Mouse (Mus musculus) hindbrain, embryonic 12.5 days (tissue): ENCODE data around the gene Fnip1. TPM values are rescaled to one million over a fixed set of nuclear protein-coding genes. Genes with fewer than 3 reads are reported as not detected.
A peak's percentile ranks its signal among the peaks of the same experiment; 100 is the strongest.

ENCODE experiments used
- ATAC-seq: fragments of 200-750 bp; cut with Nextera tagmentation; 2 replicates; pipeline ENCODE4 v1.8.0; 2017; ENCODE audit warnings: moderate TSS enrichment; ENCODE audit not compliant: low FRiP score
- H3K27ac ChIP-seq: fragments of 300-500 bp; sonication (generic); 2 replicates; pipeline ENCODE4 v1.5.1; 2016; ENCODE audit warnings: mild to moderate bottlenecking
- H3K27me3 ChIP-seq: fragments of 300-500 bp; sonication (generic); 2 replicates; pipeline ENCODE4 v1.6.1; 2016; ENCODE audit warnings: mild to moderate bottlenecking
- H3K36me3 ChIP-seq: fragments of 300-500 bp; sonication (generic); 2 replicates; pipeline ENCODE4 v1.6.1; 2016; ENCODE audit warnings: mild to moderate bottlenecking
- H3K4me1 ChIP-seq: fragments of 300-500 bp; sonication (generic); 2 replicates; pipeline ENCODE4 v1.6.1; 2016
- H3K4me2 ChIP-seq: fragments of 300-500 bp; sonication (generic); replicated peaks from 2 replicates; pipeline ENCODE4 v1.6.1; 2016; ENCODE audit warnings: mild to moderate bottlenecking
- H3K4me3 ChIP-seq: fragments of 300-500 bp; sonication (generic); 2 replicates; pipeline ENCODE4 v1.5.1; 2016; ENCODE audit warnings: mild to moderate bottlenecking
- H3K9ac ChIP-seq: fragments of 300-500 bp; sonication (generic); 2 replicates; pipeline ENCODE4 v1.6.1; 2016; ENCODE audit warnings: mild to moderate bottlenecking, moderate library complexity
- H3K9me3 ChIP-seq: fragments of 300-500 bp; sonication (generic); replicated peaks from 2 replicates; pipeline ENCODE4 v1.6.1; 2016; ENCODE audit warnings: mild to moderate bottlenecking
- WGBS: fragments of 180-500 bp; shearing (Covaris S2); methylation state at CpG from one replicate; pipeline ENCODE4 v1.1.7; 2016; 5-methylcytosine and 5-hydroxymethylcytosine counted together
- polyA plus RNA-seq: library from polyadenylated mRNA; unstranded; fragments of >200 nt; fragmentation: Nextera tagmentation; extraction: Ambion mirVana; gene quantifications from 2 replicates; pipeline ENCODE4 v1.2.1, GENCODE M21; 2016

Gene Fnip1
- polyA plus RNA-seq, 1 experiment from 2014 or later = 13.2 TPM

DNA sequence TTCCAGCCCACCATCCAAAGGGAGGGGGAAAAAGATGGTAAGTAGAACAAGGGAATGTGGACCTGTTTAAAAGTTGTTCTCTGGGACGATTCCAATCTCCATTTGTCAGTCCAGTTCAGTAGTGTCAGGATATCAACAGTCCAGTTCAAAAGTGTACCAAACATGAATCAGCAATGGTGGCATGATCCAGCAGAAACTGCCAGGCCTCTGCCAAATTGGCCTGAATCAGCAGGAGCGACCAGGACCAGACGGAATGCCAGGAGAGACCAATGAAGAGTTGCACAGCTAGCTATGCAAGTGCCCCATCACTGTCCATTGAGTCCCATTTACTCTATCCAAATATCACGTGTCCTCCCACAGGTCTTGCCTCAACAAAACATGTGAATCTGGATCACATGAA is 34.2 kb downstream of the Fnip1 start:
- Histone ChIP-seq H3K27ac (no peak overlapping the region), H3K4me1 (no peaks in the 10 kb centered on the region), H3K36me3 (peaks cover 15% of the 10 kb centered on the region; the same call in 1 of the 2 replicates), H3K4me2 (no peak overlapping the region), H3K27me3 (no peaks in the 10 kb centered on the region), H3K4me3 (no peak overlapping the region), H3K9me3 (no peaks in the 10 kb centered on the region), H3K9ac (no peak overlapping the region)
- WGBS = 95% methylated on average over 4 of the region's 4 CpGs
- no peak for ATAC-seq

DNA sequence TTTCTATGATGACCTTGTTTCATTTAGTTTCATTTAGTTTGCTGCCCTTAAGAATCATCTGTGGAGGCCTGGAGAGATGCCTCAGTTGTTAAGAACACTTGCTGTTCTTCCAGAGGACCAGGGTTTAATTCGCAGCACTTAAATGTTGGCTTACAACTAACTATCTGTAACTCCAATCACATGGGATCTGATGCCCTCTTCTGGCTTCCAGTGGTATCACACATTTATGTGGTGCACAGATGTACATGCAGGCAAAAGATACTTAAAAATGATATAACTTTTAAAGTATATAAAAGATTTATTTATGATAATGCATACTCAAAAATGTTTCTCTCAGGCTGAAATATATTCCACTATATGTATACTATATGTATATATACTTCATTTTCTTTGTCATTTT is 40.4 kb downstream of the Fnip1 start:
- Histone ChIP-seq H3K9ac (no peak overlapping the region), H3K27me3 (no peaks in the 10 kb centered on the region), H3K4me3 (no peak overlapping the region), H3K4me2 (no peak overlapping the region), H3K36me3 (peaks cover 9% of the 10 kb centered on the region; the same call in 1 of the 2 replicates), H3K4me1 (no peaks in the 10 kb centered on the region), H3K27ac (no peak overlapping the region), H3K9me3 (no peaks in the 10 kb centered on the region)
- 88% methylated on average over 1 of the region's 1 CpGs for WGBS
- no peak for ATAC-seq

DNA sequence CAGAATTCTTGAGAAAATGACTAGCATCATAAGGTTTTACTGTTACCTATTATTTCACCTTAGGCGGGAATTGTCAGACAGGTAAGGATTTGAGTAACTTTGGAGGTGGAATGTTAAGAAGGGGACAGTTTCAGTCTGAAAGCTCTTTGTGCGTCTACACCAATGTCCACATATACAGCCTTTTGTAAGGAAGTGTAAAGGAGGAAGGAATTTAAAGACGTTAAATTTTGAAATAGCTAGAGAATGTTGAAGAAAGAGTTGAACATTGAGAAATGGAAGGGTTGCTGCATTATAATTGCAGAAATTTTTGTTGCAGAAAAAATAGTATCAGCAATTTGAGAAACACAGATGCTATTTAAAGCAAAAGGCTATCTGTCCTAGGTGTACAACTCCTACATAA is 48.0 kb downstream of the Fnip1 start:
- H3K27me3 ChIP-seq = no peaks in the 10 kb centered on the region
- H3K4me1 ChIP-seq = no peaks in the 10 kb centered on the region
- no peak overlapping the region for H3K4me3 ChIP-seq
- H3K9ac ChIP-seq = no peak overlapping the region
- no peak overlapping the region for H3K4me2 ChIP-seq
- 0 out of 2 replicates have a peak, but pooled peaks cover 2% of the 10 kb centered on the region for H3K36me3 ChIP-seq
- 95% methylated on average over 3 of the region's 3 CpGs for WGBS
- H3K27ac ChIP-seq = no peak overlapping the region
- ATAC-seq = no peak
- H3K9me3 ChIP-seq = no peaks in the 10 kb centered on the region

DNA sequence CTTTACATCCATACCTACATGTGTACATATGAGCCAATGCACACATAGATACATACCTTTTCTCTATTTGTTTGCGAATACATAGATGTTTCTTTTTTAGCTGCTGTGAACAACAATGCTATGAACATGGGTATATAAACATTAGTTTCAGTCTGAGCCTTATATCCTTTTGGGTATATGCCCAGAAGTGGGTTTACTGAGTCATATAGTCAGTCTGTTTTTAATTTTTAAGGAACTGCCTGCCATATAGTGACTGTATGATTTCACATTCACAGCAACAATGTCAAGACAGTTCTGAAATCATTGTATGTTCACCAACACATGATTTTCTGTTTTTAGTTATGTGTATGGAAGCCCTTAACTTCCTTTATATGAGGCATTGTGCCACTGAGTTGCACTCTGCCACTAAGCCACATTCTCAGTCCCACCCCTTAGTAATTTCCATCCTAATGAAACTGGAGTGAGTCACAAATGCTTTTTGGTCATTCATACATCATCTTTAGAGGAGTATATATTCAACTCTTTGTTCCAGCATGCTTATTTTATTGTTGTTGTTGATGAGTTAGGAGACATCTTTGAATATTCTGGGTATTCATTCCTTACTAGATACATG is 54.1 kb downstream of the Fnip1 start:
- no peaks in the 10 kb centered on the region for H3K4me1 ChIP-seq
- 96% methylated on average over 1 of the region's 1 CpGs for WGBS
- no peaks in the 10 kb centered on the region for H3K9me3 ChIP-seq
- no peak overlapping the region for H3K9ac ChIP-seq
- 0 out of 2 replicates have a peak, but pooled peaks cover 4% of the 10 kb centered on the region for H3K36me3 ChIP-seq
- no peak overlapping the region for H3K27ac ChIP-seq
- H3K4me3 ChIP-seq = no peak overlapping the region
- no peak overlapping the region for H3K4me2 ChIP-seq
- no peaks in the 10 kb centered on the region for H3K27me3 ChIP-seq
- ATAC-seq = no peak

DNA sequence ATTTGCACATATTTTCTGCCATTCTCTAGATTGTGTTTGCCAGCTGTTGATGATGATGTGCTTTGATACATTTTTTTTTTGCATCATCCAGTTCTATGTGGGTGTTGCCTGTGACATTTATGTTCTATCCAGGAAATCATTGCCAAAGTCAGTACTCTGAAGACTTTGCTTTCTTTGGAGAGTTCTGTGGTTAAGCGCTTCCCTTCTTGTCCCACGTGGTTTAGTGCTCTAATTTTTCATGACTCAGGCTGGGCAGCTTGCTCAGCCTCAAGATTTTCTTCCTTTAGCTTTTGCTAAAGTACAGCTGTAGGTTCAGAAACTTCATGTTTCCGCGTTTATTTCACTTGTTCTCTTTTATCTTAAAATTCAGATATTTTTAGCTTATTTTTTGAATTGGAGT is 54.6 kb downstream of the Fnip1 start:
- Histone ChIP-seq H3K27ac (no peak overlapping the region), H3K4me3 (no peak overlapping the region), H3K4me2 (no peak overlapping the region), H3K9ac (no peak overlapping the region), H3K9me3 (no peaks in the 10 kb centered on the region), H3K36me3 (0 out of 2 replicates have a peak, but pooled peaks cover 4% of the 10 kb centered on the region), H3K4me1 (no peaks in the 10 kb centered on the region), H3K27me3 (no peaks in the 10 kb centered on the region)
- no peak for ATAC-seq
- 93% methylated on average over 4 of the region's 4 CpGs for WGBS

DNA sequence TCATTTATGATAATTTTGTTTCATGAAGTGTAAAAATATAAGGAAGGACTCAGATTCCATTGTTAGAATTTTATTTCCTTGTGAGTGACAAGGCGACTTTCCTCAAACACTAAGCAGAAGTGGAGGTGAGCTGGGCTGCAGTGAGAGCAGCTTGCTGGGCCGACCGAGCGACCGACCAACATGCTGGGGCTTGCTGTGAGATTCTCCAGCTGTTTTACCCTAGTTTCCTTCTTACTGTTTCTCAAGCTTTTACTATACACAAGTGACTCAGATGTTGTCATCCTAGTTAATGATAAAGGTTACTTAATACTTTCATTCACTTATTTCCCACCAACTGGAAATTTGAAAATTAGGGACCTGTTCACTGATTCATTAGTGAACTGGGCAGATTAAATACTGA is 61.8 kb downstream of the Fnip1 start:
- ATAC-seq = no peak
- H3K4me2 ChIP-seq = no peak overlapping the region
- no peak overlapping the region for H3K9ac ChIP-seq
- WGBS = 91% methylated on average over 5 of the region's 5 CpGs
- H3K4me1 ChIP-seq = no peaks in the 10 kb centered on the region
- H3K36me3 ChIP-seq = peaks cover 21% of the 10 kb centered on the region
- no peak overlapping the region for H3K4me3 ChIP-seq
- H3K27me3 ChIP-seq = no peaks in the 10 kb centered on the region
- no peaks in the 10 kb centered on the region for H3K9me3 ChIP-seq
- H3K27ac ChIP-seq = no peak overlapping the region

DNA sequence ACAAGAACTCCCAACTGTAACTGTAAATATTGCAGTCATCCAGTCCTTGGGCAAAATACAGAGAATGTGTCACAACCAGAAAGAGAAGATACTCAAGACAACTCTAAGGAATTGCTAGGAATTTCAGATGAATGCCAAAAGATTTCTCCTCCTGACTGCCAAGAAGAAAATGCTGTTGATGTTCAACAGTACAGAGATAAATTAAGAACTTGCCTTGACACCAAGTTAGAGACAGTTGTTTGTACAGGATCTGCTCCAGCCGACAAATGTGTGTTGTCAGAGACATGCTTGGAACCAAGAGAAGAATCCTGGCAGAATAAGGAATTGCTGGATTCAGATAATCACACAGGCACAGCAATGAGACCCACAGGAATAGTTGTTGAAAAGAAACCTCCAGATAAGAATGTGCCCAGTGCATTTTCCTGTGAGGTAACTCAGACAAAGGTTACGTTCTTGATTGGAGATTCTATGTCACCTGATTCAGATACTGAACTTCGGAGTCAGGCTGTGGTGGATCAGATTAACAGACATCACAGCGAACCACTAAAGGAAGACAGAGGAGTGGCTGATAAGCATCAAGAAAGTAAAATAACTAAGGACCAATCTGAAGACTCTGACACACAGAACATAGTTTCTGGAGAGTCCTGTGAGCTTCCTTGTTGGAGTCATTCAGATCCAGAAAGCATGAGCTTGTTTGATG is 64.7 kb downstream of the Fnip1 start:
- Histone ChIP-seq H3K36me3 (peaks cover 29% of the 10 kb centered on the region), H3K9me3 (no peaks in the 10 kb centered on the region), H3K9ac (no peak overlapping the region), H3K4me1 (no peaks in the 10 kb centered on the region), H3K27ac (no peak overlapping the region), H3K27me3 (no peaks in the 10 kb centered on the region), H3K4me2 (no peak overlapping the region), H3K4me3 (no peak overlapping the region)
- ATAC-seq = no peak
- 94% methylated on average over 4 of the region's 4 CpGs for WGBS

DNA sequence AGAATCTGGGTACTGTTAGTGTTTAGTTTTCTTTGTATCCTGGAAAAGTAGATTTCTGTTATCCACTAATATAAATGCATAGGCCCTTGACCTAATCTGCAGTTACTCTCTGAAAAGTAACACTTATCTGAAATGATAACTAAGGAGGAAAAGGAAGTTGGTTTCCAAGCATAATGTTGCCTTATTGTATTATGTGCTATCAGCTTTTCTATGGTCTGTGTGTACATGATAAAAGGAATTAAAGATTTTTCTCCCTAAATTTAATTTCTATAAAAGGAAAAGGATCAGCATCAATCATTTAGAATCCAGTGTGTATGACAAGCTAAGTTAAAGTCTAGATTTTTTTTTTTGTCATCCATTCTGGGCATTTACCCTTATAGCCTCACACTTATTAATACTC is 75.6 kb downstream of the Fnip1 start:
- no peak overlapping the region for H3K9ac ChIP-seq
- H3K4me2 ChIP-seq = no peak overlapping the region
- H3K27me3 ChIP-seq = no peaks in the 10 kb centered on the region
- peaks cover 11% of the 10 kb centered on the region for H3K36me3 ChIP-seq
- ATAC-seq = no peak
- no peaks in the 10 kb centered on the region for H3K9me3 ChIP-seq
- no peaks in the 10 kb centered on the region for H3K4me1 ChIP-seq
- H3K27ac ChIP-seq = no peak overlapping the region
- no peak overlapping the region for H3K4me3 ChIP-seq

DNA sequence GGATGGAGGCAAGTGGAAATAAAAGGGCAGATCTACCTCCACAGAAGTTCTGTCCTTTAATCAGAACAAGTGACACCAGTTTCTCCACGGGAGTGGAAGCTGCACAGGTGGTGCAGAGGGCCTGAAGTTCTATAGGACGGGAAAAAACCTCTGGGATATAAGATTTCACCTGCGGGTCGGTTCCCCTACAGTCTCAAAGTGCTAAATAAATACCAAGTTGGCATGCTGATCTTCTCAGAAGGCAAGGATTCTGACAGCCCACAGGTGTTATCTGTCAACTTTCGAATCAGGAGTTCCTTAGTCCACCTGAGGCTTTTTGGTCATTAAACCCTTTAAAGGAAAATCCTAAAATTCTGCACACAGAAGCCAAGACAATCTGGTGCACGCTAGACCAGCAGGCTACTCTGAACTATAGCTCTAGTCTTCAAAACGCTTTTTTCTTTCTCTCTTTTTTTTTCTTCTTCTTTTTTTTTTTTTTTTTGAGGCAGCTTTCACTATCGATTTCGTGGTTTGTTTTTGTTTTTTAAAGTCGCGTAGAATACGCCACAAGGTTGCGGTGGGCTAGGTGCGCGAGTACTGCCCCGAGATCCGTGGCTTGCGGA is 84.0 kb downstream of the Fnip1 start:
- no peaks in the 10 kb centered on the region for H3K27me3 ChIP-seq
- ATAC-seq = no peak; the same call in 1 of the 2 replicates
- WGBS = 2% methylated on average over 18 of the region's 18 CpGs

DNA sequence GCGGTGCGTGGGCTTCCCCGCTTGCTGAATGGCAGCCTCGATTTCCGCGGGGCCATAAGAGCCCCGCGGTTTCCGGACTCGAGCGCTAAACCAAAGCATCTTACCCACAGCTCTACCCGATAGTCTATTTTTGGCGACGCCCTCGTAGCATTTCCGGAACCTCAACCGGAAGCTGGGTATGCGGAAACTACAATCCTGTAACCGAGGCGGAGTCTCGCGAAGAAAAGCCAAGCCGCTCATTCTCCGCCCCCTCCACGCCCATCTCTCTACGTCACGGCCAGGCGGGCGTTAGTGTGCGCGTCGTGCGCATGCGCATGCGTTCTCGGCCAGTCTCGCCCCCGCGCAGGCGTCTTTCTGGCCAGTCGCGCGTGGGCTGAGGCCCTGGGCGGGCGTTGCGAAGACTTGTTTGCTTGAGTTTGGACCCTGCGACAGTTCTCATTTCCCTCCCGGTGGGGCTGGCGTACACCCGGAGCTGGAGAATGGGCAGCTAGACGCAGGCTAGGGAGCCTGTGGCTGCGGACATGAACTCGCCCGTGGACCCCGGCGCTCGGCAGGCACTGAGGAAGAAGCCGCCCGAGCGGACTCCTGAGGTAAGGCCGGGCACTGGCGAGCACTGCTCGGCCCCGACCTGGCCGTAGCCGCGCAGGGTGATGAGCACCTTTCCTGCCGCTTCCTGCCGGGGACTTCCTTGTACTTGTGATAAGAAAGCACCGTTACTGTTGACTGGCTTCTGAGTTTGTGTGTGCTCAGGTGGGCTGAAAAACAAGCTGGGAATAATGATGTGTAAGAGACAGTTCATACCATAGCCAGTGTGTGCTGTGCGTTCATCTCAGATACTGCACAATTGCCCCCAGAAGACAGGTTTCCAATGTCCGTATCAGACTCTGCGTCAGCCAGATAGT is 84.8 kb downstream of the Fnip1 start, which contains the start of gene Rapgef6:
Gene Rapgef6, plus strand, starts transcription at position 319 of the 902 bp plus-strand sequence.
- H3K4me2 ChIP-seq = peak within 1 kb of the TSS; percentile 76
- peak within 1 kb of the TSS; percentile 66 for H3K4me3 ChIP-seq
- WGBS = under 1% methylated on average over 73 of the region's 73 CpGs
- ATAC-seq = peak; percentile 97
- H3K27me3 ChIP-seq = no peaks in the 10 kb centered on the region
- peak within 1 kb of the TSS; percentile 71 for H3K9ac ChIP-seq
- no peaks in the 10 kb centered on the region for H3K9me3 ChIP-seq
- peak within 1 kb of the TSS; percentile 90 for H3K27ac ChIP-seq
- H3K4me1 ChIP-seq = peaks cover 19% of the 10 kb centered on the region
- no peaks in the 10 kb centered on the region for H3K36me3 ChIP-seq

More for the DNA sequence above, 84.0 kb downstream of the Fnip1 start:
- Histone ChIP-seq H3K9me3 (no peaks in the 10 kb centered on the region), H3K27ac (peak overlapping the region; percentile 90), H3K4me1 (peaks cover 19% of the 10 kb centered on the region), H3K4me2 (peak overlapping the region; percentile 68), H3K4me3 (peak overlapping the region; percentile 66), H3K9ac (peak overlapping the region; percentile 55), H3K36me3 (no peaks in the 10 kb centered on the region)

DNA sequence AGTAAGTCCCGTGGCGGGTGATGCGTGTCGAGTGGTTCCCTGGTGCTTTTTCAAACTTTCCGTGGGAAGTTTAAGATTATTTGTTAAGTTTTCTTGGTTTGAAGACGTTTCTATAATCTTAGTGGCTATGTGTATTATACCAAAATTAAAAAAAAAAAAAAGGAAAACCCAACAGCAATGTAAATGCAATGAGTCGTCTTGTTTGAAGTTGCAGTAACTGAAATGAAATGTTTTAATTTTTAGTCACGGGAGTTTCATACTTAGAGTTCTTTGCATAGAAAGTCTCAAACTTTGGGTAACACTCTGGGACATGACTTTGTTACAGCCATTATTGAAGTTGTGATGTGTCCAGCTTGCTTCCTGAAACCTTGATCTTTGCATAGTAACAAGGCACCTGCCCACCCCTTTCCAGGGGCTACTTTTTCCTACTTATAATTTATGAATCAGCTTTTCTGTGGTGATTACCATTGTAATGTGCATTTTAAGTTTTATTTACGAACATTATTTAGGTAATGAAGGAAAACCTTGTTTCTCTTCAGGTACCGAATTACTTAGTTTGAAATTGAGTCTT is 85.5 kb downstream of the Fnip1 start:
- peak overlapping the region; percentile 66 for H3K4me3 ChIP-seq
- H3K36me3 ChIP-seq = no peaks in the 10 kb centered on the region
- 16% methylated on average over 10 of the region's 10 CpGs for WGBS
- H3K27me3 ChIP-seq = no peaks in the 10 kb centered on the region
- H3K4me1 ChIP-seq = peaks cover 19% of the 10 kb centered on the region
- H3K27ac ChIP-seq = peak overlapping the region; percentile 81; the same call in 1 of the 2 replicates
- H3K4me2 ChIP-seq = peak overlapping the region; percentile 76
- H3K9ac ChIP-seq = peak overlapping the region; percentile 71
- no peaks in the 10 kb centered on the region for H3K9me3 ChIP-seq
- ATAC-seq = no peak
